Mouse (Mus musculus): ENCODE data around the gene Tecr.

Tecr gene

GRCm38 (mm10) chr8:83607661-83608397 is at the start of gene Tecr, which contains the start of gene Dnajb1:
Gene Tecr, minus strand, starts transcription at chr8:83607971.
Gene Dnajb1, plus strand, starts transcription at chr8:83608193.
- CTCF ChIA-PET, result interaction anchor here (0.7 kb wide), 1 partner anchor 13 kb away, joined by 3 read pairs; no protein-coding TSS in a partner anchor

GRCm38 (mm10) chr8:83656484-83657246 is 48.9 kb upstream of the Tecr start:
- CTCF ChIA-PET, result no interaction called here

- CTCF ChIA-PET, result no interaction called here
Measured at GRCm38 (mm10) chr8:83656043-83656442, 48.3 kb upstream of the Tecr start.

GRCm38 (mm10) chr8:83654725-83655124 is 47.0 kb upstream of the Tecr start:
- CTCF ChIA-PET, result no interaction called here

GRCm38 (mm10) chr8:83653662-83654017 is 45.9 kb upstream of the Tecr start:
- CTCF ChIA-PET, result no interaction called here

GRCm38 (mm10) chr8:83652744-83653661 is 45.2 kb upstream of the Tecr start:
- CTCF ChIA-PET, result interaction anchor here (1.0 kb wide), 1 partner anchor 322 kb away, joined by 3 read pairs; no protein-coding TSS in a partner anchor

- CTCF ChIA-PET, result interaction anchor here (1.0 to 1.1 kb wide), 2 partner anchors 322 to 1434 kb away, joined by 3 read pairs; no protein-coding TSS in a partner anchor
Measured at GRCm38 (mm10) chr8:83652030-83652743, 44.4 kb upstream of the Tecr start, which contains the start of gene Gipc1. Gene Gipc1, plus strand, starts transcription at chr8:83652677.

- CTCF ChIA-PET, result no interaction called here
Measured at GRCm38 (mm10) chr8:83649699-83650098, 41.9 kb upstream of the Tecr start.

GRCm38 (mm10) chr8:83648031-83648430 is 40.3 kb upstream of the Tecr start:
- CTCF ChIA-PET, result no interaction called here

- CTCF ChIA-PET, result no interaction called here
Measured at GRCm38 (mm10) chr8:83647511-83647910, 39.7 kb upstream of the Tecr start.

- CTCF ChIA-PET, result no interaction called here
Measured at GRCm38 (mm10) chr8:83639649-83640048, 31.9 kb upstream of the Tecr start.

GRCm38 (mm10) chr8:83638856-83639255 is 31.1 kb upstream of the Tecr start:
- CTCF ChIA-PET, result no interaction called here

- CTCF ChIA-PET, result no interaction called here
Measured at GRCm38 (mm10) chr8:83632083-83632707, 24.4 kb upstream of the Tecr start.

GRCm38 (mm10) chr8:83625676-83626299 is 18.0 kb upstream of the Tecr start:
- CTCF ChIA-PET, result no interaction called here

GRCm38 (mm10) chr8:83624739-83625138 is 17.0 kb upstream of the Tecr start:
- CTCF ChIA-PET, result no interaction called here

GRCm38 (mm10) chr8:83623549-83623948 is 15.8 kb upstream of the Tecr start:
- CTCF ChIA-PET, result interaction anchor here (0.6 kb wide), 1 partner anchor 22 kb away, joined by 6 read pairs; no protein-coding TSS in a partner anchor

GRCm38 (mm10) chr8:83622389-83622989 is 14.7 kb upstream of the Tecr start:
- CTCF ChIA-PET, result interaction anchor here (0.8 kb wide), 1 partner anchor 92 kb away, joined by 6 read pairs; the partner anchor contains the start of gene Ddx39

- CTCF ChIA-PET, result no interaction called here
Measured at GRCm38 (mm10) chr8:83621691-83622388, 14.1 kb upstream of the Tecr start.

All from spleen, embryonic (tissue).